In genomic region chr16:26400549-26400948, GRCm38 (mm10) we compare ENCODE assay signal across 23 mouse cellular contexts. TPM values are rescaled to one million over a fixed set of nuclear protein-coding genes. Genes with fewer than 3 reads are reported as not detected.
DNase-seq lines count a peak whose midpoint lies in the region; ATAC-seq and TF ChIP-seq lines count a peak whose summit lies in the region.
"Had no signal": no experiment of that assay in that cellular context is flagged by ENCODE, and none has a peak within 500 bp of the region (broad histone marks: within the 10 kb centered on the region; RNA-seq: fewer than 3 reads in every experiment).

No protein-coding gene starts in this region.

- CTCF ChIA-PET in Patski (lab: Charles Lee) = interaction anchor here (1.4 kb wide), 1 partner anchor 47 kb away, joined by 4 read pairs; no protein-coding TSS in a partner anchor

- no peak overlapping the region for H3K4me2 ChIP-seq in limb, embryonic 15.5 days
- no peak overlapping the region for H3K4me2 ChIP-seq in kidney, embryonic 16.5 days (replicated peaks; ENCODE audit: low read depth, low read length)
- no peak overlapping the region for H3K4me2 ChIP-seq in stomach, embryonic 16.5 days (ENCODE audit: low read depth, low read length)
- H3K4me2 ChIP-seq: forebrain, embryonic 13.5 days; heart, embryonic 15.5 days; limb, embryonic 12.5 days; liver, embryonic 11.5 days; lung, embryonic 15.5 days; midbrain, embryonic 11.5 days; neural tube, embryonic 13.5 days had no signal

- H3K27me3 ChIP-seq in limb, embryonic 15.5 days = no peaks in the 10 kb centered on the region
- H3K27me3 ChIP-seq in limb, embryonic 10.5 days (ENCODE audit: low read depth, poor library complexity, severe bottlenecking) = no peaks in the 10 kb centered on the region
- no peaks in the 10 kb centered on the region for H3K27me3 ChIP-seq in Patski
- no peaks in the 10 kb centered on the region for H3K27me3 ChIP-seq in kidney, embryonic 16.5 days (ENCODE audit: insufficient read depth, low read length)
- H3K27me3 ChIP-seq in stomach, embryonic 16.5 days (ENCODE audit: control insufficient read depth, insufficient read depth, low read length) = no peaks in the 10 kb centered on the region
- H3K27me3 ChIP-seq: forebrain, embryonic 13.5 days; heart, embryonic 15.5 days; limb, embryonic 12.5 days; lung, embryonic 15.5 days; neural tube, embryonic 13.5 days had no signal

- no peak overlapping the region for H3K4me3 ChIP-seq in limb, embryonic 15.5 days
- H3K4me3 ChIP-seq in limb, embryonic 10.5 days = no peak overlapping the region
- H3K4me3 ChIP-seq in kidney, embryonic 16.5 days (ENCODE audit: low read length) = no peak overlapping the region
- no peak overlapping the region for H3K4me3 ChIP-seq in stomach, embryonic 16.5 days (replicated peaks; ENCODE audit: low read length)
- H3K4me3 ChIP-seq: forebrain, embryonic 13.5 days; heart, embryonic 15.5 days; limb, embryonic 12.5 days; lung, embryonic 15.5 days; myocyte; neural tube, embryonic 13.5 days had no signal

- peak overlapping the region; percentile 57 for H3K27ac ChIP-seq in limb, embryonic 15.5 days
- H3K27ac ChIP-seq in limb, embryonic 10.5 days = no peak overlapping the region
- peak overlapping the region; percentile 82 for H3K27ac ChIP-seq in kidney, embryonic 16.5 days (ENCODE audit: low read length)
- H3K27ac ChIP-seq in stomach, embryonic 16.5 days (ENCODE audit: low read length) = 0 out of 2 replicates have a peak overlapping the region, but pooled peaks have one; percentile 3
- H3K27ac ChIP-seq: forebrain, embryonic 13.5 days; heart, embryonic 15.5 days; limb, embryonic 12.5 days; lung, embryonic 15.5 days; neural tube, embryonic 13.5 days had no signal

- H3K36me3 ChIP-seq in limb, embryonic 15.5 days = no peaks in the 10 kb centered on the region
- no peaks in the 10 kb centered on the region for H3K36me3 ChIP-seq in limb, embryonic 10.5 days
- no peaks in the 10 kb centered on the region for H3K36me3 ChIP-seq in kidney, embryonic 16.5 days (ENCODE audit: insufficient read depth, low read length)
- no peaks in the 10 kb centered on the region for H3K36me3 ChIP-seq in stomach, embryonic 16.5 days (ENCODE audit: control insufficient read depth, insufficient read depth, low read length)
- H3K36me3 ChIP-seq: G1E; heart, embryonic 15.5 days; limb, embryonic 12.5 days; lung, embryonic 15.5 days; neural tube, embryonic 13.5 days had no signal

- 0 out of 2 replicates have a peak, but pooled peaks cover 3% of the 10 kb centered on the region for H3K4me1 ChIP-seq in limb, embryonic 15.5 days
- H3K4me1 ChIP-seq in limb, embryonic 10.5 days = no peaks in the 10 kb centered on the region
- peaks cover 30% of the 10 kb centered on the region for H3K4me1 ChIP-seq in kidney, embryonic 16.5 days (ENCODE audit: insufficient read depth, low read length)
- 0 out of 2 replicates have a peak, but pooled peaks cover 4% of the 10 kb centered on the region for H3K4me1 ChIP-seq in stomach, embryonic 16.5 days (ENCODE audit: control insufficient read depth, insufficient read depth, low read length)
- H3K4me1 ChIP-seq: forebrain, embryonic 13.5 days; limb, embryonic 12.5 days; lung, embryonic 15.5 days; neural tube, embryonic 13.5 days had no signal

- ATAC-seq in limb, embryonic 15.5 days (ENCODE audit: insufficient number of reproducible peaks, low FRiP score, low TSS enrichment, low read depth) = no peak
- peak; percentile 86 for ATAC-seq in Patski
- peak; percentile 72; the same call in 1 of the 2 replicates for ATAC-seq in kidney, embryonic 16.5 days (ENCODE audit: low FRiP score, low TSS enrichment)
- ATAC-seq in stomach, embryonic 16.5 days (ENCODE audit: insufficient read depth, low FRiP score) = no peak
- ATAC-seq: forebrain, embryonic 13.5 days; hindbrain, embryonic 16.5 days had no signal

- H3K9me3 ChIP-seq in limb, embryonic 15.5 days = no peaks in the 10 kb centered on the region
- no peaks in the 10 kb centered on the region for H3K9me3 ChIP-seq in limb, embryonic 10.5 days (replicated peaks)
- no peaks in the 10 kb centered on the region for H3K9me3 ChIP-seq in kidney, embryonic 16.5 days (ENCODE audit: low read length)
- H3K9me3 ChIP-seq in stomach, embryonic 16.5 days (replicated peaks; ENCODE audit: control insufficient read depth, low read length) = no peaks in the 10 kb centered on the region
- H3K9me3 ChIP-seq: forebrain, embryonic 13.5 days; G1E; heart, embryonic 15.5 days; limb, embryonic 12.5 days; lung, embryonic 15.5 days; neural tube, embryonic 13.5 days had no signal

- no peak overlapping the region for H3K9ac ChIP-seq in limb, embryonic 15.5 days
- no peak overlapping the region for H3K9ac ChIP-seq in kidney, embryonic 16.5 days (replicated peaks; ENCODE audit: low read length)
- H3K9ac ChIP-seq in stomach, embryonic 16.5 days (ENCODE audit: low read length) = no peak overlapping the region
- H3K9ac ChIP-seq: forebrain, embryonic 13.5 days; heart, embryonic 15.5 days; limb, embryonic 12.5 days; lung, embryonic 15.5 days; neural tube, embryonic 13.5 days had no signal

- no peak for DNase-seq in limb, embryonic 10.5 days (ENCODE audit: low spot score)
- peak; percentile 56 for DNase-seq in Patski (ENCODE audit: low read depth, low spot score)
- no peak for DNase-seq in left cerebral cortex, postnatal 25 days (ENCODE audit: low spot score in 2 of 2)
- no peak for DNase-seq in embryo, embryonic 9.5 days (ENCODE audit: extremely low spot score)
- no peak for DNase-seq in thymus, postnatal 25 days
- DNase-seq: adrenal gland, postnatal 25 days; cerebellum, adult 18-20 months; gastrocnemius, postnatal 10 days; thymus, adult 18-20 months; thymus, postnatal 4 days had no signal

- no peak for TF ChIP-seq CTCF in Patski (IDR thresholded peaks at IDR 0.05)

- in situ Hi-C loops in Patski (cut with MboI; ENCODE audit: low pct_unique_long_range_greater_than_20kb) = no loop called here

- WGBS in limb, embryonic 15.5 days = 70% methylated on average over 4 of the region's 4 CpGs
- 82% methylated on average over 4 of the region's 4 CpGs for WGBS in limb, embryonic 10.5 days
- 58% methylated on average over 4 of the region's 4 CpGs for WGBS in kidney, embryonic 16.5 days
- WGBS in stomach, embryonic 16.5 days = 73% methylated on average over 4 of the region's 4 CpGs

- intact Hi-C loops in left cerebral cortex, postnatal 25 days (cut with DNase I) = no loop called here

- POLR2A ChIA-PET in Patski (lab: Charles Lee) = no interaction called here

RNA-seq across cellular contexts. Expression of gene Cldn1, which starts 28.9 kb away (rescaled TPM):
- polyA plus RNA-seq in limb, embryonic 15.5 days (2015; fragmentation: Nextera tagmentation; extraction: Ambion mirVana) = 63.8 and 63.9 TPM in 2 replicates
- polyA plus RNA-seq in limb, embryonic 10.5 days (2016; fragmentation: Nextera tagmentation; extraction: Ambion mirVana) = 2.8 and 3.5 TPM in 2 replicates
- 8.3 TPM for polyA plus RNA-seq in Patski (2021)
- 44.0 and 46.7 TPM in 2 replicates for polyA plus RNA-seq in kidney, embryonic 16.5 days (2015; fragmentation: Nextera tagmentation; extraction: Ambion mirVana)
- 14.4 and 15.3 TPM in 2 replicates for polyA plus RNA-seq in stomach, embryonic 16.5 days (2015; fragmentation: Nextera tagmentation; extraction: Ambion mirVana)
- 1 to 10 TPM; 1.7 to 3.6 TPM for total RNA-seq in left cerebral cortex, postnatal 25 days (2021)
- polyA plus RNA-seq: G1E had no signal

Comparison
In these comparisons a context has a peak if more than half of its experiments do, and no peak if none do; other contexts are left out.
1. ATAC-seq: peak in Patski (single experiment) and kidney, embryonic 16.5 days (single experiment); none in limb, embryonic 15.5 days (single experiment) and stomach, embryonic 16.5 days (single experiment).